Comparison of ENCODE assay signal across 15 mouse cellular contexts in the genomic region with DNA sequence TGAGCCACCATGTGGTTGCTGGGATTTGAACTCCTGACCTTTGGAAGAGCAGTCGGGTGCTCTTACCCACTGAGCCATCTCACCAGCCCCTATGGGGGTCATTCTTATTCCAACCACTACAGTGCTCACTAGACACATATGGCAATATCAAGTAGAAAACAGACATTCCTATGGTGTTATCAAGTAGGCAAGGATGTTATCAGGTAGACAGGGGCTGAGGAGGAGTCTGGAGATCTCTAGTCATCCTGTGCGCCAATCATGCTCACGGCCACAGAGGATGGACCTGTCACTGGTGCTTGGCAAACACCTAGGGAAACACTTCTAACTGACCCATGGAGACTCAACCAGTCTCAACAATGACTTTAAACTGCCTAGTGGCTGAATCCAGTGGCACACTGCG.
"Had no signal": no experiment of that assay in that cellular context is flagged by ENCODE, and none has a peak within 500 bp of the region (broad histone marks: within the 10 kb centered on the region; RNA-seq: fewer than 3 reads in every experiment).

No protein-coding gene starts in this region.

- H3K9me3 ChIP-seq: neural tube, embryonic 15.5 days; stomach, embryonic 15.5 days had no signal

- DNase-seq: retina, postnatal 1 day; right cerebral cortex, adult 18-20 months; right cerebral cortex, postnatal 14 days; right cerebral cortex, postnatal 25 days; right cerebral cortex, postnatal 4 days; spleen, adult 18-20 months; thymus, adult 18-20 months; thymus, adult 2 months; thymus, postnatal 14 days; thymus, postnatal 25 days; thymus, postnatal 36 days; thymus, postnatal 4 days had no signal

- H3K27ac ChIP-seq: neural tube, embryonic 15.5 days; stomach, embryonic 15.5 days; stomach, postnatal 0 days had no signal

- H3K9ac ChIP-seq: neural tube, embryonic 15.5 days; stomach, embryonic 15.5 days had no signal

- H3K4me2 ChIP-seq: neural tube, embryonic 15.5 days; stomach, embryonic 15.5 days had no signal

- H3K4me1 ChIP-seq: neural tube, embryonic 15.5 days; stomach, embryonic 15.5 days had no signal

- H3K27me3 ChIP-seq: neural tube, embryonic 15.5 days; stomach, embryonic 15.5 days had no signal

- H3K4me3 ChIP-seq: neural tube, embryonic 15.5 days; stomach, embryonic 15.5 days had no signal
